Mouse (Mus musculus) midbrain, postnatal 0 days (tissue): Measurements from ENCODE around the gene Stxbp5l. TPM values are rescaled to one million over a fixed set of nuclear protein-coding genes. Genes with fewer than 3 reads are reported as not detected.
A peak's percentile ranks its signal among the peaks of the same experiment; 100 is the strongest.

Source experiments
- ATAC-seq: fragments of 200-750 bp; cut with Nextera tagmentation; 2 replicates; pipeline ENCODE4 v1.8.0; 2017; ENCODE audit warnings: moderate number of reproducible peaks, mild to moderate bottlenecking, moderate TSS enrichment, moderate library complexity; ENCODE audit not compliant: low FRiP score
- DNase-seq: peaks from one replicate; pipeline ENCODE4 v3.0.0-alpha.2; 2015; ENCODE audit warnings: low spot score
- H3K27ac ChIP-seq: fragments of 300-500 bp; sonication (generic); 2 replicates; pipeline ENCODE4 v1.5.1; 2014; ENCODE audit warnings: low read depth, mild to moderate bottlenecking, low read length, mixed read lengths
- H3K27me3 ChIP-seq: fragments of 300-500 bp; sonication (generic); 2 replicates; pipeline ENCODE4 v1.6.1; 2014; ENCODE audit warnings: low read length, control low read depth, mixed read lengths; ENCODE audit not compliant: insufficient read depth
- H3K36me3 ChIP-seq: fragments of 300-500 bp; sonication (generic); 2 replicates; pipeline ENCODE4 v1.6.1; 2014; ENCODE audit warnings: low read length, control low read depth, mixed read lengths; ENCODE audit not compliant: insufficient read depth
- H3K4me1 ChIP-seq: fragments of 300-500 bp; sonication (generic); 2 replicates; pipeline ENCODE4 v1.6.1; 2014; ENCODE audit warnings: mild to moderate bottlenecking, control low read depth, antibody characterized with exemption, low read length, mixed read lengths; ENCODE audit not compliant: insufficient read depth
- H3K4me2 ChIP-seq: fragments of 300-500 bp; sonication (generic); 2 replicates; pipeline ENCODE4 v1.6.1; 2014; ENCODE audit warnings: low read depth, mild to moderate bottlenecking, low read length, mixed read lengths; ENCODE audit not compliant: poor library complexity, severe bottlenecking
- H3K4me3 ChIP-seq: fragments of 300-500 bp; sonication (generic); 2 replicates; pipeline ENCODE4 v1.5.1; 2014; ENCODE audit warnings: low read depth, mild to moderate bottlenecking, low read length, moderate library complexity
- H3K9ac ChIP-seq: fragments of 300-500 bp; sonication (generic); replicated peaks from 2 replicates; pipeline ENCODE4 v1.6.1; 2014; ENCODE audit warnings: mild to moderate bottlenecking, low read length, moderate library complexity, mixed read lengths; ENCODE audit not compliant: poor library complexity, severe bottlenecking
- H3K9me3 ChIP-seq: fragments of 300-500 bp; sonication (generic); 2 replicates; pipeline ENCODE4 v1.6.1; 2016; ENCODE audit warnings: low read length, control low read depth
- CTCF ChIP-seq: IDR thresholded peaks from 2 replicates; pipeline ENCODE4 v1.5.1; 2016; ENCODE audit warnings: antibody characterized with exemption, mild to moderate bottlenecking
- WGBS: fragments of 180-500 bp; shearing (Covaris S2); extraction: QIAGEN DNeasy Blood & Tissue Kit; methylation state at CpG from one replicate; pipeline ENCODE4 v1.1.7; 2014; 5-methylcytosine and 5-hydroxymethylcytosine counted together
- polyA plus RNA-seq: library from polyadenylated mRNA; unstranded; fragments of >200 nt; fragmentation: Nextera tagmentation; extraction: Ambion mirVana; gene quantifications from 2 replicates; pipeline ENCODE4 v1.2.1, GENCODE M21; 2015
- total RNA-seq: library from RNA; depleted of rRNA; stranded (reverse); fragments of >200 nt; gene quantifications from 2 replicates; pipeline ENCODE4 v1.2.3, GENCODE M21; 2014

Gene Stxbp5l
- total and polyA plus RNA-seq, 2 experiments from 2014 or later: 13.5 to 18.7 TPM

GRCm38 (mm10) chr16:37338177-37338576 lies 46.6 kb downstream of the Stxbp5l start:
- Histone ChIP-seq H3K4me1 (no peaks in the 10 kb centered on the region), H3K36me3 (no peaks in the 10 kb centered on the region), H3K27me3 (no peaks in the 10 kb centered on the region), H3K4me2 (no peak overlapping the region), H3K27ac (no peak overlapping the region), H3K4me3 (no peak overlapping the region), H3K9me3 (no peaks in the 10 kb centered on the region), H3K9ac (no peak overlapping the region)
- WGBS: 96% methylated on average over 1 of the region's 1 CpGs
- ATAC-seq (no peak), DNase-seq (no peak)
- no peak for TF ChIP-seq CTCF

DNA sequence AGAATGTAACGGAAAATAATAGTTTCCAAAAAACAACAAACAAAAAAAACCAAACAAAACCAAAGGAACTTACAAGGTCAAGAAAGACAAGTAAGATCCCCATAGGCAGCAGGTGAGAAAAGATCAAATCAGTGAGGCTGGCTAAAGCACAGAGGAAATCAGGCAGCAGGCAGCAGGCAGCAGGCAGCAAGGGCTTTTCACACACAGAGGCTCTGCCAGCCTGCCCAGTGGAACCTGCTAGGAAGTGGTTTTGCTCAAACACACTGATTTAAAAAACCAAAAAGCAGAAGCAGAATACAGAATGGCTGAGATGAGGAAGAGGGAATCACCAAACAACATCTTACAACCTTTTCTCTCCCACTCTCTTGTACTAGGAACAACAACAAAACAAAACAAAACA lies 47.2 kb downstream of the Stxbp5l start:
- Histone ChIP-seq H3K4me2 (no peak overlapping the region), H3K4me1 (no peaks in the 10 kb centered on the region), H3K9ac (no peak overlapping the region), H3K27ac (no peak overlapping the region), H3K4me3 (no peak overlapping the region), H3K36me3 (no peaks in the 10 kb centered on the region), H3K27me3 (no peaks in the 10 kb centered on the region), H3K9me3 (no peaks in the 10 kb centered on the region)
- no peak for DNase-seq
- WGBS: 74% methylated on average over 1 of the region's 1 CpGs
- ATAC-seq: no peak
- no peak for TF ChIP-seq CTCF

DNA sequence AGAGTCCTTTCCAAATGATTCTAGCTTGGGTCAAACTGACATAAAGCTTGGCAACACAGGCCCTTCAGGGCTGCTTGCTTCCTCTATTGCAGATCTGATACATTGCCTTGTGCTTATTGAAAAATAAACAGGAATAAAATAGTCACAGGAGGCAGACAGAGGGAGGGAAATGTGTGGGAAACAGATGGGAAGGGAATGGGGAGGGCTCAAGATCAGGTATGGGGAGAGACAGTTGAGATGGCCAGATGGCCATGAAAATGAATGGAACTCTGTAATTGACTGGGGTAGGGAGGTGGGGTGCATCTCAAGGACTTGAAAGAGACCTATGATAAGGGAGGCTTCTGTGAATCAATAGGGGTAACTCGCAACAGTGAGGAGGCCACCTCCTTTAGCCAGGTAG lies 80.3 kb downstream of the Stxbp5l start:
- Histone ChIP-seq H3K9ac (no peak overlapping the region), H3K4me1 (no peaks in the 10 kb centered on the region), H3K36me3 (no peaks in the 10 kb centered on the region), H3K4me2 (no peak overlapping the region), H3K27me3 (no peaks in the 10 kb centered on the region), H3K4me3 (no peak overlapping the region), H3K27ac (no peak overlapping the region), H3K9me3 (no peaks in the 10 kb centered on the region)
- DNase-seq: no peak
- no peak for TF ChIP-seq CTCF
- WGBS: 100% methylated on average over 1 of the region's 1 CpGs
- no peak for ATAC-seq

DNA sequence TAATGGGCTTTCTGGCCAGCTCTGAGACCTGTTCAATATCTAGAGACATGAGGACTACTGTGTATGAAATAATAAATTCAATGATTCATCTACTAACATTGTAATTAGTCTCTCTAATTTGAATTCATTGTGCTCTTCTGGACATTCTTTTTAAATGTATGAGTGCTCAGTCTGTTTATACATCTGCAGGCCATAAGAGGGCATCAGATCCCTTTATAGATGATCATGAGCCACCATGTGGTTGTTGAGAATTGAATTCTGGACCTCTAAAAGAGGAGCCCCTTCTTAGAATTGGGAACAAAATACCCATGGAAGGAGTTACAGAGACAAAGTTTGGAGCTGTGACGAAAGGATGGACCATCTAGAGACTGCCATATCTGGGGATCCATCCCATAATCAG lies 92.2 kb downstream of the Stxbp5l start:
- H3K36me3 ChIP-seq: no peaks in the 10 kb centered on the region
- H3K27me3 ChIP-seq: no peaks in the 10 kb centered on the region
- H3K27ac ChIP-seq: no peak overlapping the region
- H3K9ac ChIP-seq: no peak overlapping the region
- peak; percentile 70 for TF ChIP-seq CTCF
- H3K4me2 ChIP-seq: no peak overlapping the region
- H3K4me3 ChIP-seq: no peak overlapping the region
- no peaks in the 10 kb centered on the region for H3K4me1 ChIP-seq
- 56% methylated on average over 1 of the region's 1 CpGs for WGBS
- no peak for ATAC-seq
- peak; percentile 43 for DNase-seq
- no peaks in the 10 kb centered on the region for H3K9me3 ChIP-seq

GRCm38 (mm10) chr16:37280206-37280605 lies 104.6 kb downstream of the Stxbp5l start:
- WGBS: 62% methylated on average over 1 of the region's 1 CpGs
- no peak overlapping the region for H3K4me3 ChIP-seq

GRCm38 (mm10) chr16:37273681-37274080 lies 111.1 kb downstream of the Stxbp5l start:
- no peak overlapping the region for H3K4me3 ChIP-seq
- TF ChIP-seq CTCF: no peak

More at GRCm38 (mm10) chr16:37280206-37280605, 104.6 kb downstream of the Stxbp5l start:
- Histone ChIP-seq H3K4me1 (no peaks in the 10 kb centered on the region), H3K27me3 (no peaks in the 10 kb centered on the region), H3K9me3 (no peaks in the 10 kb centered on the region), H3K36me3 (no peaks in the 10 kb centered on the region), H3K4me2 (no peak overlapping the region), H3K9ac (no peak overlapping the region), H3K27ac (no peak overlapping the region)
- no peak for TF ChIP-seq CTCF
- DNase-seq (no peak), ATAC-seq (no peak)

More at GRCm38 (mm10) chr16:37273681-37274080, 111.1 kb downstream of the Stxbp5l start:
- no peak overlapping the region for H3K9ac ChIP-seq
- no peaks in the 10 kb centered on the region for H3K9me3 ChIP-seq
- DNase-seq (no peak), ATAC-seq (no peak)
- H3K4me2 ChIP-seq: no peak overlapping the region
- no peaks in the 10 kb centered on the region for H3K27me3 ChIP-seq
- H3K36me3 ChIP-seq: 0 out of 2 replicates have a peak, but pooled peaks cover 3% of the 10 kb centered on the region
- no peaks in the 10 kb centered on the region for H3K4me1 ChIP-seq
- no peak overlapping the region for H3K27ac ChIP-seq
